Mouse (Mus musculus) embryonic fibroblast, embryonic 13.5 days (primary cell): ENCODE data around the gene Cfap77. TPM values are rescaled to one million over a fixed set of nuclear protein-coding genes. Genes with fewer than 3 reads are reported as not detected.

Source experiments
- H3K27ac ChIP-seq: 2 replicates; pipeline ENCODE4 v1.5.1; 2012; ENCODE audit warnings: low read length, control low read depth, inconsistent platforms; ENCODE audit not compliant: insufficient read depth
- H3K4me1 ChIP-seq: 2 replicates; pipeline ENCODE4 v1.6.1; 2011; ENCODE audit warnings: low read length; ENCODE audit not compliant: control insufficient read depth, insufficient read depth
- H3K4me3 ChIP-seq: 2 replicates; pipeline ENCODE4 v1.5.1; 2011; ENCODE audit warnings: mild to moderate bottlenecking, control low read depth, low read length; ENCODE audit not compliant: insufficient read depth
- CTCF ChIP-seq: IDR thresholded peaks from 2 replicates; pipeline ENCODE4 v1.5.1; 2011; ENCODE audit warnings: mild to moderate bottlenecking, control low read depth, low read length, moderate library complexity, borderline replicate concordance; ENCODE audit not compliant: insufficient read depth
- POLR2A ChIP-seq: IDR thresholded peaks from 2 replicates; pipeline ENCODE4 v1.6.1; 2011; ENCODE audit warnings: low read depth, mild to moderate bottlenecking, control low read depth, low read length, moderate library complexity
- polyA plus RNA-seq: library from polyadenylated mRNA; stranded (reverse); fragments of >200 nt; gene quantifications from 2 replicates; pipeline ENCODE4 v1.2.4, GENCODE M21; 2011; ENCODE audit warnings: low read depth; ENCODE audit not compliant: missing spikeins, insufficient read length

Gene Cfap77
- polyA plus RNA-seq, 1 experiment = 0.76 TPM

DNA sequence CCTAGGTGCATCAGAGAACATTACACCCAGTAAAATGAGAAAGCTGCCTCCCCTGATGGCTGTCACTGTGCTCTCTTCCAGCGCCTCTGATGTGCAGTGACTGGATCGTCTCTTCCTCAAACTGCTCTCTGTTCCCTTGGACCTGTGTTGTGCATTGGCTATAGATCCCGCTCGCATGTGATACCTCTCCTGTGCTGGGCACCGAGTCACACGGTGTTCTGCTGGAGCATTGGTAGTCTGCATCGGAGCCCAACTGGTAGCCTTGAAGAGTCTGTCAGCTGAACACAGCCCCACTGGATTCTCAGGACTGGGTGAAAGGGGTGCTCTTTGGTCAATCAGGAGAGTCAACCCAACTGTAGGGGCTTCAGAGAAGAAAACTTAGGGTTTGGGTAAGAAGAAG, 31.2 kb upstream of the Cfap77 start:
- no peak overlapping the region for H3K4me3 ChIP-seq
- TF ChIP-seq POLR2A = no peak
- TF ChIP-seq CTCF = no peak
- no peak overlapping the region for H3K27ac ChIP-seq
- no peaks in the 10 kb centered on the region for H3K4me1 ChIP-seq

DNA sequence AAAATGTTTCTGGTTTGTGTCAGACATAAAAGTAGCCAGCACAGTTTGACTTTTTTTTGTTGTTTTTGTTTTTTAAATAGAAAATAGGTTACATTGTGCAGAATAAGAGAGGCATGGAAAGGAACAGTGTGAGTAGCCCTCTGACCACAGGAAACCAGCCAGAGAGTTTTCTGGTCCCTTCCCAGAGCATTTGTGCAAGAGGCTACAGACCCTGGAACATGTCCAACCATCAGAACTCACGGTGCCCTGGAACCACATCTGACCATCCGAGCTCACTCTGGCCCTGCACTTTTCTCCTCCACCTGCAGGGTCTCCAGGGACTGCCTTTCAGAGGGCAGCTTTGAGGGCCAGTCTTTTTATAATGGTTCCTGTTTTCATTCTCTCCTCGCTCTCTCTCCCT, 27.1 kb upstream of the Cfap77 start:
- TF ChIP-seq CTCF = no peak
- no peak for TF ChIP-seq POLR2A
- Histone ChIP-seq H3K4me1 (no peaks in the 10 kb centered on the region), H3K27ac (no peak overlapping the region), H3K4me3 (no peak overlapping the region)

DNA sequence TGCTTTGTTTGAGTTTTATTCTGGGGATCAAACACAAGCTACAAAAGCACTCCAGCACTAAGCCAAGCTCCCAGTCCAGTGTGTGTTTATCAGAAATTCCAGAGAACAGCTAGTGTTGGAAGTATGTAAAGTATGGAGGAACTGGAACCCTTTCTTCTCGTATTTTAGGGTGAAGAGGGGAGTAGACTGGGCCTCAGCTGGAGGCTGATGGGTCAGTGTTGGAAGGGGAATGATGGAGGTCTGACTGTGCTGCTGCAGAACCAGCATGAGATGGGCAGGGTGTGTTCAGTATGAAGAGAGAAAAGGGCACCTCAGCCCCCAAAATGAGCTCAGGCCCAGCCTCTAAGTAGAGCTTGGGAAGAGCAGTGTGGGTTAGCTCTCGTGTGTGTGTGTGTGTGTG, 21.4 kb upstream of the Cfap77 start:
- no peak overlapping the region for H3K27ac ChIP-seq
- TF ChIP-seq CTCF (no peak), POLR2A (no peak)
- H3K4me1 ChIP-seq = no peaks in the 10 kb centered on the region; the same call in 1 of the 2 replicates
- no peak overlapping the region for H3K4me3 ChIP-seq

DNA sequence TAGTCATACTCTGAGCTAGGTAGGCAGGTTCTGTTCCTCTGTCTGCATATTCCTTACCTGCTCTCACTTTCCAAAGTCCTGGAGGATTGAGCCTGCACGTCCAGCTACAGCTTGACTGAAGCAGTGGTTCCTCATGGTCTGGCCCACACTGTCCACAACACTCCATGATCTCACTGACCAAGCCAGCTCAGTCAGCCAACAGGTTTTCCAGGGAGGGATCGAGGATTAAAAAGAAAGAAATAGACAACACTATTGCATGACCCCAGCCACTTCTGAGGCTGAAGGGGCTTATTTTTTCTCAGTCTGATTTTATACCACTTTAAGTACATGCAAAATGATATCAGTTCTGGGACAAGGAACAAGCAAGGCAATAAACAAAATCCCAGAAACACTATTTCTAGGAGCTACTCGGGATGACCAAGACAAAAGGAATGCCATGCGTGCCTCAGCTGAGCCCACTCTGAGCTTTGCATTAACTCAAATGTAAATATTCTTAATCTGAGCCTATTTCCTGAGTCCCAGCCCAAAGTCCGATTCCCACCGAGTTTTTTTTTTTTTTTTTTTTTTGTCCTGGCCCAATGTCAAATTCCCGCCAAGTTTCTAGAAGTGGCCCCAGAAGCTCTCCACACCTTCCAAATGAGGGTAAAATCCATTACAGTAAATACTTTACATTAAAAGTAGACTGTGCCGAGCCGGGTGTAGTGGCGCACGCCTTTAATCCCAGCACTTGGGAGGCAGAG, 20.6 kb upstream of the Cfap77 start:
- no peaks in the 10 kb centered on the region; the same call in 1 of the 2 replicates for H3K4me1 ChIP-seq
- TF ChIP-seq POLR2A (no peak), CTCF (no peak)
- H3K4me3 ChIP-seq = no peak overlapping the region
- no peak overlapping the region for H3K27ac ChIP-seq

DNA sequence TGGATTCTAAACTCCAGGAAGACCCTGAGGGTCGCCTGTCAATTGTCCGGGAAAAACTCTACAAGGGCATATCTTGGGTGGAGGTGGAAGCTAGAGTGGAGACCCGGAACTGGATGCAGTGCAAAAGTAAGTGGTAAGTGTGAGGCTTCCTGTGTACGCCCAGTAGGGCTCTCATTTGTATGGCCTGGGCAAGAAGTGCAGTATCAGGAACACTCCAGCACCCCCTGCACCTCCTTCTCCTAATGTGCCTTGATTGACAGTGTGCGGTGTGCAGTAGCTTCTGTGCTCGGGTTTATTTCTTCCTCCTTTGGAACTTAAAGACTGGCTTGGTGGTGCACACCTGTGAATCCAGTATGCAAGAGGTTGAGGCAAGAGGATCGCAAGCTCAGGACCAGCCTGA, 19.8 kb upstream of the Cfap77 start:
- Histone ChIP-seq H3K4me1 (no peaks in the 10 kb centered on the region; the same call in 1 of the 2 replicates), H3K4me3 (no peak overlapping the region), H3K27ac (no peak overlapping the region)
- TF ChIP-seq POLR2A (no peak), CTCF (no peak)

DNA sequence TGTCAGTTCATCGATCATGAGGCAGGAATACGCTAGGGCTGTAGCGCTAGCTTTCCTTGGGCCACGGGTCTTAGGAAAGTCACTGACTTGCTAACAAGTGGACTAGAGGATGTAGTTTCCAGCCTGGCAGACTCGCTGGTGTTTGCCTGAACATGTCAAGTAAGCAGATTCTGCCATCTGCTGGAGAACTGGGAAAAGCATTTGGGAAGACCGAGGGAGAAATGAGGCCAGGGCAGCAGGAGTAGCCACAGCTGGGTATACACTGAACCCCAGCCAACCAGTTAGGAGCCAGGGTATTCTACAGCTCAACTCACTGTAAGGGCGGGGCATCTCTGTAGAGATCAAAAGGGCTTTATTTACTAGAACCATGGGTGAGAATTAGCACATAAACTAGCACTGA, 11.5 kb upstream of the Cfap77 start:
- Histone ChIP-seq H3K4me1 (no peaks in the 10 kb centered on the region; the same call in 1 of the 2 replicates), H3K4me3 (no peak overlapping the region), H3K27ac (peak overlapping the region; percentile 15)
- TF ChIP-seq CTCF = no peak
- TF ChIP-seq POLR2A = no peak

DNA sequence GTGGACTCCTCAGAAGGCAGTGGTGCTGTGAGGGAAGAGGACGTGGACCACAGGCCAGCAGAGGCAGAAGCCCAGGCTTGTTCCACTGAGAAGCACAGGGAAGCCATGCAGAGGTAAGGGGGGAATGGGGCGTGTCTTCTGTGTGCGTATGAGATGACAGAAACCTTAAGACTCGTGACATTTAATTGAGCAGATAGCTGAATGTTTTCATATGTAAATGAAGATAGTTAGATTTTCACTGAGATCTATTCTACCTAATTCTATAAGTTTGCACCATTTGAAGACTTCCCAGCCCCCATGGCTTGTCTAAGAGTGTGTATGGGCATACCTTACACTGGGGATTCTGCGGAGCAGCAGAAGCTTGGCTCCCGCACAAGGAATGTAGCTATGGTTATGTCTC, 10.9 kb upstream of the Cfap77 start:
- no peaks in the 10 kb centered on the region; the same call in 1 of the 2 replicates for H3K4me1 ChIP-seq
- H3K4me3 ChIP-seq = no peak overlapping the region
- H3K27ac ChIP-seq = peak overlapping the region; percentile 15; the same call in 1 of the 2 replicates
- TF ChIP-seq POLR2A = no peak
- no peak for TF ChIP-seq CTCF

DNA sequence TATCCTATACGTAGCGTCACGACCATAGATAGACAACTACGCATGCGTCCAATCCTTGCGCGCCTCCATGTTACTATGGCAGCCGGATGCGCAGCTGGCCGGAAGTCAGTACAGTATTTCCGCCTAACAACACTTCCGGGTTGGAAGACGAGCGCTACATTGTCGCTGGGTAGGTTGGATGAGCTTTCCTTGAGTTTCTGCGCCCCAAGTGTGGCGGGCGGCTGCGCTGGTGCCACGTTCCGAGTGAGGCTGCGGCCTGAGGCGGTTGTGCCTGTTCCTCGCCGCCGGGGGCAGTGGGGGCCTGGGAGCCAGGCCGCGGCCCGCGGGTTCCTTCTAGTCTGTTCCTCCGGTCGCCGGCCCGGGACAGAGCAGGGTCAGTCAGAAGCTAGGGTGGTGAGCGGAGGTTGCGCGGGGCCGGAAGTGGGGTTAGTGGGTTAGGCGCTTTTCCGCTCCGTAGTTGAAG, 5.3 kb upstream of the Cfap77 start, which contains the start of gene Ttf1:
Gene Ttf1 (plus strand): TSS at position 128 of the 463 bp plus-strand sequence.
- Histone ChIP-seq H3K27ac (peak within 1 kb of the TSS; percentile 90), H3K4me3 (peak within 1 kb of the TSS; percentile 99)

DNA sequence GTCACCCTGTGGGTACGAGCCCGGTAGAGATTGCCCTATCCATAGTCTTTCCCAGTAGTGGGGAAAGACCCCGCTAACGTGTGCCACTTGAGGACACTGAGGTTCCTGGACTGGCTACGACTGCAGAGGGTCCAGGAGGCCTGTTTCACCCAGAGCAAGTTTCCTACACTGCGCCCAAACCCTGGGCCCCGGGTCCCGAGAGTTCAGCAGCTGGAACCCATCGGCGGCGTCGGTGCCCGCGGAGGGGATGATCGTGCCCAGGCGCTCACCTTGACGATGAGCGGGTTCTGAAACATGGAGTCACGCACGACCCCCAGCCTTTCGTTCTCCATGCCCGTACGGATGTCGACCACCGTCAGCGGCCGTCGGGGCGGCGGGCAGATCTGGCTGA, 326 bp downstream of the Cfap77 start:
- Histone ChIP-seq H3K4me1 (no peaks in the 10 kb centered on the region), H3K4me3 (peak overlapping the region; percentile 67)
- TF ChIP-seq POLR2A (no peak), CTCF (no peak)

More for the DNA sequence above, 5.3 kb upstream of the Cfap77 start, which contains the start of gene Ttf1:
- TF ChIP-seq POLR2A = peak; percentile 88
- TF ChIP-seq CTCF = no peak
- H3K4me1 ChIP-seq = no peaks in the 10 kb centered on the region; the same call in 1 of the 2 replicates

More for the DNA sequence above, 326 bp downstream of the Cfap77 start:
- H3K27ac ChIP-seq = no peak overlapping the region
